Mouse (Mus musculus) 3T3-L1 (cell line): ENCODE results near the gene Ntm.

ENCODE experiments used
- DNase-seq: peaks from one replicate; pipeline ENCODE4 v3.0.0-alpha.2; 2015; ENCODE audit warnings: low read depth, low spot score

Gene Ntm

GRCm38 (mm10) chr9:29250813-29251212 is 712.1 kb downstream of the Ntm start:
- no peak for DNase-seq

GRCm38 (mm10) chr9:29247812-29248211 is 715.1 kb downstream of the Ntm start:
- DNase-seq = no peak

- DNase-seq = no peak
Observed at GRCm38 (mm10) chr9:29244006-29244405, 718.9 kb downstream of the Ntm start.

- DNase-seq = no peak
Observed at GRCm38 (mm10) chr9:29242497-29243422, 720.2 kb downstream of the Ntm start.

GRCm38 (mm10) chr9:29240797-29241196 is 722.1 kb downstream of the Ntm start:
- no peak for DNase-seq

- no peak for DNase-seq
Observed at GRCm38 (mm10) chr9:29238973-29239372, 724.0 kb downstream of the Ntm start.

- no peak for DNase-seq
Observed at GRCm38 (mm10) chr9:29236752-29237151, 726.2 kb downstream of the Ntm start.

GRCm38 (mm10) chr9:29227747-29228146 is 735.2 kb downstream of the Ntm start:
- DNase-seq = no peak

- no peak for DNase-seq
Observed at GRCm38 (mm10) chr9:29222915-29223545, 739.9 kb downstream of the Ntm start.

GRCm38 (mm10) chr9:29220941-29221615 is 741.9 kb downstream of the Ntm start:
- DNase-seq = no peak

- DNase-seq = no peak
Observed at GRCm38 (mm10) chr9:29220493-29220892, 742.4 kb downstream of the Ntm start.

- no peak for DNase-seq
Observed at GRCm38 (mm10) chr9:29217951-29218350, 745.0 kb downstream of the Ntm start.

GRCm38 (mm10) chr9:29216528-29216927 is 746.4 kb downstream of the Ntm start:
- DNase-seq = no peak

- no peak for DNase-seq
Observed at GRCm38 (mm10) chr9:29215796-29216195, 747.1 kb downstream of the Ntm start.

GRCm38 (mm10) chr9:29215241-29215640 is 747.7 kb downstream of the Ntm start:
- DNase-seq = no peak

- no peak for DNase-seq
Observed at GRCm38 (mm10) chr9:29209243-29209642, 753.7 kb downstream of the Ntm start.

- DNase-seq = no peak
Observed at GRCm38 (mm10) chr9:29208142-29208541, 754.8 kb downstream of the Ntm start.

GRCm38 (mm10) chr9:29205680-29206079 is 757.3 kb downstream of the Ntm start:
- DNase-seq = no peak

GRCm38 (mm10) chr9:29202196-29202595 is 760.7 kb downstream of the Ntm start:
- DNase-seq = no peak

GRCm38 (mm10) chr9:29201163-29202053 is 761.5 kb downstream of the Ntm start:
- peak; percentile 7 for DNase-seq

- no peak for DNase-seq
Observed at GRCm38 (mm10) chr9:29197046-29197445, 765.9 kb downstream of the Ntm start.
